Mouse (Mus musculus) intestine, embryonic 16.5 days (tissue): ENCODE results near the gene Tbx15. TPM values are rescaled to one million over a fixed set of nuclear protein-coding genes. Genes with fewer than 3 reads are reported as not detected.
A peak's percentile ranks its signal among the peaks of the same experiment; 100 is the strongest.

ENCODE experiments used
- ATAC-seq: fragments of 200-750 bp; cut with Nextera tagmentation; 2 replicates; pipeline ENCODE4 v1.8.0; 2017; ENCODE audit warnings: moderate TSS enrichment, moderate library complexity
- H3K27ac ChIP-seq: fragments of 300-500 bp; sonication (generic); 2 replicates; pipeline ENCODE4 v1.5.1; 2014; ENCODE audit warnings: mild to moderate bottlenecking, low read length
- H3K27me3 ChIP-seq: fragments of 300-500 bp; sonication (generic); replicated peaks from 2 replicates; pipeline ENCODE4 v1.6.1; 2014; ENCODE audit warnings: low read length, control low read depth, mixed read lengths; ENCODE audit not compliant: control insufficient read depth, insufficient read depth
- H3K36me3 ChIP-seq: fragments of 300-500 bp; sonication (generic); 2 replicates; pipeline ENCODE4 v1.6.1; 2014; ENCODE audit warnings: low read length, control low read depth; ENCODE audit not compliant: control insufficient read depth, insufficient read depth
- H3K4me1 ChIP-seq: fragments of 300-500 bp; sonication (generic); 2 replicates; pipeline ENCODE4 v1.6.1; 2014; ENCODE audit warnings: low read length, control low read depth, mixed read lengths; ENCODE audit not compliant: control insufficient read depth, insufficient read depth
- H3K4me2 ChIP-seq: fragments of 300-500 bp; sonication (generic); 2 replicates; pipeline ENCODE4 v1.6.1; 2014; ENCODE audit warnings: low read depth, low read length, control low read depth
- H3K4me3 ChIP-seq: fragments of 300-500 bp; sonication (generic); 2 replicates; pipeline ENCODE4 v1.5.1; 2014; ENCODE audit warnings: mild to moderate bottlenecking, low read length
- H3K9ac ChIP-seq: fragments of 300-500 bp; sonication (generic); 2 replicates; pipeline ENCODE4 v1.6.1; 2014; ENCODE audit warnings: low read depth, low read length
- H3K9me3 ChIP-seq: fragments of 300-500 bp; sonication (generic); 2 replicates; pipeline ENCODE4 v1.6.1; 2016; ENCODE audit warnings: low read length, control low read depth; ENCODE audit not compliant: control insufficient read depth
- WGBS: fragments of 180-500 bp; shearing (Covaris S2); extraction: QIAGEN DNeasy Blood & Tissue Kit; methylation state at CpG from one replicate; pipeline ENCODE4 v1.1.7; 2014; 5-methylcytosine and 5-hydroxymethylcytosine counted together
- polyA plus RNA-seq: library from polyadenylated mRNA; unstranded; fragments of >200 nt; fragmentation: Nextera tagmentation; extraction: Ambion mirVana; gene quantifications from 2 replicates; pipeline ENCODE4 v1.2.1, GENCODE M21; 2015

Gene Tbx15
- polyA plus RNA-seq, 1 experiment from 2014 or later: 0.10 TPM

DNA sequence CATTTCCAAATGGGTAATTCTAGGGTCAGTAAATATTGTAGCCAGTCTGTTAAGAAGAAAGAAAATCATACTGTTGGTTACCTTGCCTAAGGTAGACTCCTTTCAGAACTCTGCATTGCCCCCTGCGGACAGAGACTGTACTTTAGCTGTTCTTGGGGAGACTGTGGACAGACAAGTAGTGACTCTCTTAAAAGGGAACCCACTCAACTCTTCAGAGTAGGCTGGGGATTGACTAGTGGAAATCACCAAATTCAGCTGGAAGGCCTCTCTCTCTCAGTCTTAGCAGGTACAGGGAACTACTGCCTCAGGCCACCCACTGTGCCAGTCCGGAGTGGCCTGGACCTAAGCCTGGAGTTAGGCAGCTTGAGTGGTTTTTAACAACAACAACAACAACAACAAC is 21.8 kb downstream of the Tbx15 start:
- Histone ChIP-seq H3K36me3 (no peaks in the 10 kb centered on the region), H3K9me3 (no peaks in the 10 kb centered on the region), H3K4me1 (0 out of 2 replicates have a peak, but pooled peaks cover under 1% of the 10 kb centered on the region), H3K4me2 (no peak overlapping the region), H3K27ac (no peak overlapping the region), H3K9ac (no peak overlapping the region), H3K27me3 (peaks cover 80% of the 10 kb centered on the region), H3K4me3 (no peak overlapping the region)
- 2% methylated on average over 2 of the region's 2 CpGs for WGBS
- ATAC-seq: no peak

DNA sequence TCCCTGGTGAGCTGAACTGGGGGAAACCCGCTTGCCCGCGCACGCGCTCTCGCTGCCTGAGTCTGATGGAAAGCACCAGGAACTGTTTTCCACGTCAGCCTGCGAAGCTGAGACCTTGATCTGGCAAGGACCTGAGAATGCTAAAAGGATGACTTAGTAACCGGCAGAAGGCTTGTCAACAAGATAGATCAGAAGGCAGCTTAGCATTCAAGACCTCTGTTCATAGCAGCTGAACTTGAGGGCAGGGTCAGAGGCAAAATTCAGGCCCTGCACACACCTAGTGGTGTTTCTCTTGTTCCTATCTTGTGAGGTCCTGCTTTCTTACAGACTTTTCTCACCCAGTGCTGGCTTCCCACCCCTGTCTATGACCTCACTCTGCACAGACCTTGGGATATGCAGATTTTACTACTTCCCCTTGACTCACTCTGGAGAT is 23.3 kb downstream of the Tbx15 start:
- 11% methylated on average over 9 of the region's 9 CpGs for WGBS

DNA sequence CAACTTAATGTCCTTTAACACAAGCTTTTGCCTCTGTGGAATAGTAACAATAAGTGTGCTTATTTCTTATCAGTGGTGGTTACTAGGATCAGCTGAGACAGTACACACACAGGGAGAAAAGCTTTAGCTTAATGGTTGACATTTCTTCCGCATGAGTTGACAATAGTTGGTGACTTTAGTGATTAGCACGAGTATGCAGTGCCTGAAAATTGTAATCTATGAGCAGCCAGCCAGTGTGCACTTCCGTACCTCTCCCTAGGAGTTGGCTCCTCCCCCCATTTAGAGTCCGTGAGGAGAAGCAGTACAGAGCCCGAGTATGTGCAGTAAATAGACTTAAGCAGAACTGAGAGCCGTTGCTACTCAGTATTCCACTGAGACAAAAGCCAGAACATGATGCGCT is 24.5 kb downstream of the Tbx15 start:
- peaks cover 55% of the 10 kb centered on the region for H3K27me3 ChIP-seq
- 24% methylated on average over 7 of the region's 7 CpGs for WGBS

More for the DNA sequence above, 23.3 kb downstream of the Tbx15 start:
- Histone ChIP-seq H3K27me3 (peaks cover 65% of the 10 kb centered on the region), H3K9me3 (no peaks in the 10 kb centered on the region), H3K36me3 (no peaks in the 10 kb centered on the region), H3K4me1 (no peaks in the 10 kb centered on the region), H3K4me3 (no peak overlapping the region), H3K9ac (no peak overlapping the region), H3K4me2 (no peak overlapping the region), H3K27ac (no peak overlapping the region)
- no peak for ATAC-seq

DNA sequence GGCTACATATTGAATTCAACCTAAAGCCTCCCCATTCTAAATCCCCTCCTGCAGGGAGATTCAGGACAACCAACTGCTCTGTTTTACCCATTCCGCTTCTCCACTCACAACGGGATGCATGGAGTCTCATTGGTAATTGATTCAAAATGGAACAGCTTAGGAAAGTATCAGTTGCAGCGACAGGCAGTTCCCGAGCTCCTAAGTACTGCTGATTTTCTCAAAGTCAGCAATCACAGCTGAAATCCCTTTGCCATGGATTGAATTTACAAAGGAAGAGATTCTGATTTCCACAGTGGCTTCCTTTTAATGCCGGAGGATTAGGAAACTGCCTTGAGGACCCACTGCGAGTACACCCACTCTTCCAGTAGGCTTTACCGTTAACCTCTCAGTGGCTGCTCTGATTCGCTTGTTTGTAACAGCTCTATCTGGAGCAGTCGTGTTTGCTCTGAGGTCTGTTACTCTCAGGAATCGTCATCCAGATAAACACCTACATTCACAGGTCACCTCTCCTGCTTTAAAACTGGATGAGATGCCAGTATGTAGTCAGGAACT is 26.6 kb downstream of the Tbx15 start:
- Histone ChIP-seq H3K4me1 (no peaks in the 10 kb centered on the region), H3K27me3 (peaks cover 41% of the 10 kb centered on the region), H3K27ac (no peak overlapping the region), H3K4me3 (no peak overlapping the region), H3K4me2 (no peak overlapping the region), H3K9me3 (no peaks in the 10 kb centered on the region), H3K9ac (no peak overlapping the region), H3K36me3 (no peaks in the 10 kb centered on the region)
- WGBS: 45% methylated on average over 10 of the region's 10 CpGs
- ATAC-seq: no peak

More for the DNA sequence above, 24.5 kb downstream of the Tbx15 start:
- no peak for ATAC-seq
- no peaks in the 10 kb centered on the region for H3K36me3 ChIP-seq
- H3K4me3 ChIP-seq: no peak overlapping the region
- H3K27ac ChIP-seq: no peak overlapping the region
- no peak overlapping the region for H3K4me2 ChIP-seq
- no peaks in the 10 kb centered on the region for H3K9me3 ChIP-seq
- no peak overlapping the region for H3K9ac ChIP-seq
- H3K4me1 ChIP-seq: no peaks in the 10 kb centered on the region

DNA sequence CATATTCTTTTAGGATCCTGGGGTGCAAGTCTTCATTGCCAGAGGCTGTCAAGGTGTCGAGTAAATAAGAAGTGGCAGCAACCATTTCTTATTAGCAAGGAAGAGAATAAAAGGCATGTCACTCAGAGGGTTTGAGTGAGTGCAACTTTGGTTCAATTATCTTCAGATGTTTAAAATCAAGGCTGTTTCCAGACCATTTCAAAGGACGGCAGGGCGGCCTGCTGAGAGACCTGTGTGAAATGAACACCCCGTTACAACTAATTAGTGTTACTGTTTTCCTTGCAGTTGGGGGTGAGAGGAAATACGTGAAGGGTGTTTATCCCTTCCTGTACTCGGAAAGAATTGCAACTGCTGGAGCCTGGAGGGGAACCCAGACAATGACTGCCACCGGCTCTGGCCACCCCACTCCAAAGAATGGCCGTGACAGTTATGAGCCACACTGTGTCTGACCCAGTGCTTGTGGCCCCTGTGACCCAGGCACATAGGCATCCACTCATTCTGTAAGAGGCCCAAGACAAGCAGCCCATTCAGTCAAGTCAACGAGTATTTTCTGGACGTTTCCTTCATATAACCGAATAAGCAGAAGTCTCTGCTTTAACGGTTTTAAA is 37.9 kb downstream of the Tbx15 start:
- Histone ChIP-seq H3K36me3 (no peaks in the 10 kb centered on the region), H3K9me3 (no peaks in the 10 kb centered on the region), H3K4me3 (no peak overlapping the region), H3K4me2 (no peak overlapping the region), H3K4me1 (no peaks in the 10 kb centered on the region), H3K27me3 (no peaks in the 10 kb centered on the region), H3K27ac (no peak overlapping the region), H3K9ac (no peak overlapping the region)
- 58% methylated on average over 12 of the region's 12 CpGs for WGBS
- ATAC-seq: no peak

DNA sequence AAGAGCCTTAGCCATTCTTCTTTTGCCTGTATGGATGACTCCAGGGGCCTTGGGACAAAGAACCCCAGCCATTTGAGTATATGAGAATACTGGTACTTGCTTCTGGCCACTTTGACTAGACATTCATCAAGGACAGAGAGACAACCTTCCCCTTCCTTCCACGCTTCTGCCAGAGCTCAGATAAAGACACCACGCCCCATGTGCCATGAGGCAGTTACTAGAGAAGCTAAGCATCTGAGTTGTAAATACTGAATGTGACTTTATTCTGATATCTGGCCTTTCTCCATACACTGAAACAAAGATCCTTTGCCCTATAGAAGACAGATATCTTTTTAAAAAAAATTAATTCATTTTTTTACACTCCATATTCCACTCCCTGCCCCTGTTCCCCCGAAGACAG is 39.5 kb downstream of the Tbx15 start:
- ATAC-seq: no peak

DNA sequence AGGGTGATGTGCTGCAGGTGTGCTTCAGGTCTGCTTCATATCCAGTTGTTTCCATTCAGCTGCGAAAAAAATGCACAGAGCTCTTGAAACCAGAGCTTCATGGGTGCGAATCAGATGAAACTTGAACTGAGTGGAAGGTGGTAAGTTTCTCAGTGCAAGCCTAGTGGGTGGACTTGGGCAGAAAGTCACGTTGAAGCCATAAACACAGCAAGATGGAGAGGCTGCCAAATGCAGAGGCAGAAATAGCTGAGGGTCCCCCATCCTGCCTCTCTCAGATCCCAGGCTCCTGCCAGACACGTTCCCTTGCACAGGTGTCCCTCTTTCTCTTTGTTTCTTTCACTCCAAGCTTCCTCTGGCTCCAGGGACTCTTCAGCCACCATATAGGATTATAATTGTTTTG is 41.3 kb downstream of the Tbx15 start:
- H3K4me3 ChIP-seq: no peak overlapping the region
- no peak overlapping the region for H3K4me2 ChIP-seq
- H3K27ac ChIP-seq: no peak overlapping the region
- no peaks in the 10 kb centered on the region for H3K4me1 ChIP-seq
- 54% methylated on average over 4 of the region's 4 CpGs for WGBS
- no peaks in the 10 kb centered on the region for H3K27me3 ChIP-seq
- no peaks in the 10 kb centered on the region for H3K36me3 ChIP-seq
- H3K9ac ChIP-seq: no peak overlapping the region
- H3K9me3 ChIP-seq: no peaks in the 10 kb centered on the region
- ATAC-seq: no peak

More for the DNA sequence above, 39.5 kb downstream of the Tbx15 start:
- 69% methylated on average over 3 of the region's 3 CpGs for WGBS
- Histone ChIP-seq H3K27me3 (no peaks in the 10 kb centered on the region), H3K9ac (no peak overlapping the region), H3K4me2 (no peak overlapping the region), H3K27ac (no peak overlapping the region), H3K4me3 (no peak overlapping the region), H3K36me3 (no peaks in the 10 kb centered on the region), H3K4me1 (no peaks in the 10 kb centered on the region), H3K9me3 (no peaks in the 10 kb centered on the region)

DNA sequence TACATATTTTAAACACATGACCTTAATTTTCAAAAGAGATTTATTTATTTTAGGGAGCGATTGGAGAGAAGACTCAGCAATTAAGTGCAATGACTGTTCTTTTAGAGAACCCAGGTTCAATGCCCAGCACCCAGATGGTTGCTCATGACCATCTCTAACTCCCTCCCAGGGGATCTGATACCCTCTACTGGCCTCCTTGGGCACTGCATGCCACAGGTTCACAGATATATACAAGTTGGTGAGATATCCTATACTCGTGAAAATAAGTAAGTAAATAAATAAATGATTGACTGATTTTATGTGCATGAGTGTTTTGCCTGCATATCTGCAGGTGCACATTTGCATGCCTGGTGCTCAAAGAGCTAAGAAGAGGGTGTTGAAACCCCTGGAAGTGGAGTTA is 48.1 kb downstream of the Tbx15 start:
- ATAC-seq: no peak
- Histone ChIP-seq H3K4me1 (no peaks in the 10 kb centered on the region), H3K9me3 (no peaks in the 10 kb centered on the region), H3K4me3 (no peak overlapping the region), H3K27ac (no peak overlapping the region), H3K4me2 (no peak overlapping the region), H3K36me3 (no peaks in the 10 kb centered on the region), H3K27me3 (no peaks in the 10 kb centered on the region), H3K9ac (no peak overlapping the region)
- 45% methylated on average over 2 of the region's 2 CpGs for WGBS

DNA sequence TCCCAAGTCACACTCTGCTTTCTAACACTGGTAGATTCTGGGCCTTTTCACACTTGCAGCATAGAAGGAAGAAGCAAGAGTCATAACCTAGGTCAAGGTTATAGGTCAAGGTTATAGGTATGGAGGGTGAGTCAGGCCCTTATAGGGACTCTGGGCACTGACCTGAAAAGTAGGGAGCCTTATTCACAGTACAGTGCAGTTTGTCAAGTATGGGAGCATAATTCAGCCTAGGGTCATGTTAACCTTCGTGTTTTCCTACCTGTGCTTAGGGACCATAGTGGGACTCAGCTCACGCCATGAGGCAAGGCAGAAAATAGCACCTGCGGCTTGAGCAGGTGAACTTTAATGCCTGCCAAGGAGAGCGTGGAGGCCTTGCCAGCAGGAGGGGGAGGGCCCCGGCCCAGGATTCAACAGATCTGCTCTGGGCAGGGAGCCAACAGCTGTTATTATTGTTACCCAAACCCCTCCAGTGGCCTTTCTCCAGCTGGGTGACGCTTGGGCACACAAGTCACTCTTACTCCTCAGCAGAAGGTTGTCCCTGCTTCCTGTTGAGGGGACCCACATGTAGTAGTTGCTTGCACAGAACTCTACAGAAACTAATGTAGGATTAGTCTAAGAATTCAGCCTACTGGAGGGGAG is 50.0 kb downstream of the Tbx15 start:
- WGBS: 41% methylated on average over 6 of the region's 6 CpGs
- Histone ChIP-seq H3K9ac (no peak overlapping the region), H3K4me3 (no peak overlapping the region), H3K4me1 (no peaks in the 10 kb centered on the region), H3K27ac (no peak overlapping the region), H3K36me3 (no peaks in the 10 kb centered on the region), H3K9me3 (no peaks in the 10 kb centered on the region), H3K27me3 (no peaks in the 10 kb centered on the region), H3K4me2 (no peak overlapping the region)
- peak; percentile 53 for ATAC-seq
